Mouse (Mus musculus) liver, postnatal 0 days (tissue): ENCODE data around the gene Stard13.

Experiments used
- CTCF ChIP-seq: sonication (generic); IDR thresholded peaks from 2 replicates; pipeline ENCODE4 v1.5.1; 2016; ENCODE audit warnings: antibody characterized with exemption, low read depth
- EP300 ChIP-seq: IDR thresholded peaks from 2 replicates; pipeline ENCODE4 v1.6.1; 2016; ENCODE audit warnings: antibody characterized with exemption, low read depth, mild to moderate bottlenecking

GRCm38 (mm10) chr5:150996586-150996985 lies 237.1 kb downstream of the Stard13 start:
- no peak for TF ChIP-seq CTCF
- TF ChIP-seq EP300: no peak
